Mouse (Mus musculus): ENCODE results near the gene Cnnm1.

Cnnm1 gene

GRCm38 (mm10) chr19:43511621-43512620 is 71.7 kb downstream of the Cnnm1 start:
- DNase-seq (ENCODE audit: low spot score in 2 of 2): no peak

- DNase-seq (ENCODE audit: low spot score in 2 of 2): no peak
These were observed 73.6 kb downstream of the Cnnm1 start for GRCm38 (mm10) chr19:43513874-43514273.

- DNase-seq (ENCODE audit: low spot score in 2 of 2): no peak
These were observed 75.6 kb downstream of the Cnnm1 start for GRCm38 (mm10) chr19:43515668-43516396.

DNA sequence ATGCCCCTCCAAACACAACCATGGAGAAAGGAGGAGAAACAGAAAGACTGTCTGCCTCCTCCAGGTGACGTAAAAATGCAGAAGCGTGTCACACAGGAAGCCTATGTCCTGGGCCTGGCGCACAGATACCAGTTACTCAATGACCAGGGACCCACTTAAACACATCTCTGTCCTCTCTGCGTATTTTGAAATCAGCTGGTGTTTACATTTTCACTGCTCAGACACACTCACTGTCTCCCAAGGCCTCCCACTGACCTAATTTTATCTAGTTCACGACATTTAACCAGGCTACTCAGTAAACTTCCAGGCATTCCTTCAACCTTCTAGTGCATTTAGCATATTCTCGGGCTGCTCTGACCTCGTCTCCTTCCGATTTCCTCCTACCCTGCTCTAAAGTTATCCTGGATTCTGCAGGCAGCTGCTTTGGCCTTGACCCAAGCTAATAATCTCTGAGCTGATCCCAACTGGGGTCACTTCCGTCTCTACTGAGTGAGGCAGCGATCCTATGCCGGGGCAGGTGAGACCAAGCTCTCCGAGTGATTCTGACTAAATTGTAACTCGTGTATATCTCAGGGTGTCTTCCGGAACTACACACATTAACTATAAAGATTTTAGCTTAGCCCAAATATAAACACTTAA is 76.3 kb downstream of the Cnnm1 start:
- DNase-seq (ENCODE audit: low spot score in 2 of 2): no peak

- no peak for DNase-seq (ENCODE audit: low spot score in 2 of 2)
These were observed 77.1 kb downstream of the Cnnm1 start for GRCm38 (mm10) chr19:43517320-43517719.

DNA sequence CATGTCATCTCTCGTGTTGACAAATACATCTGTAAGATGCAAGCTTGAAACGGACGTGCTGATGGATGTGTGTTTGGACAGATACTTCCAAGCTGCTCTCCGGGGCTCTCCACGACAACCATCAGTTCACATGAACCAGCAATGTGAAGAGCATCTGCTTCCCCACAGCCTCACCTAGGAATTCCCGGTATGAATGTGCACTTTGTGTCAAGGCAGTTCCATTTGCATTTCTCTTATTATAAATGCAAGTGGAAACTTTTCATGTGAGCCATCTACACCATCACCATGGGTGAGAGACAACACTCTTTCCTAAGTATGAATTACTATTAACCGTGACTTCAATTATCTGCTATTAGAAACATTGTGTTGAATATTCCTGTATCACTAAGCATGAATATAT is 77.6 kb downstream of the Cnnm1 start:
- no peak for DNase-seq (ENCODE audit: low spot score in 2 of 2)

GRCm38 (mm10) chr19:43518261-43518660 is 78.0 kb downstream of the Cnnm1 start:
- DNase-seq (ENCODE audit: low spot score in 2 of 2): no peak

DNA sequence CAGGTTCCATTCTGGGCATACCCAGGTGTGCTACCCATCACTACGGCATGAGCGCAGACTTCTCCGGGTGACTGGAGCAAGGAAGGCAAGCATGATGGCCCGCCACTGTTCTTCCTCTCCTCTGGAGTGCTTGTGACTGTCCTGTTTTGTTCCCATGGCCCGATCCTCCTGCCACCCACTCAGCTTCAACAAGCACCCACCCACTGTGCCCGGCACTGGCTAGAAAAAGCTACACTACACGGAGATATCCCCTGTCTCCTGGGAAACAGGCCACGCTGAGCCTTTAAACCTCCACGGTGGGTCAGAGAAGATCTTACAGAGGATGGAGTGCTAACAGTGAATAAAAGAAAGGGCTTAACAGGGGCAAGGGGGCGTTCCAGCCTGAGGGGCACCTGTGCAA is 79.0 kb downstream of the Cnnm1 start:
- DNase-seq (ENCODE audit: low spot score in 2 of 2): peak in 1 of 2 experiments; percentile 46

GRCm38 (mm10) chr19:43520402-43520801 is 80.2 kb downstream of the Cnnm1 start:
- no peak for DNase-seq (ENCODE audit: low spot score in 2 of 2)

DNA sequence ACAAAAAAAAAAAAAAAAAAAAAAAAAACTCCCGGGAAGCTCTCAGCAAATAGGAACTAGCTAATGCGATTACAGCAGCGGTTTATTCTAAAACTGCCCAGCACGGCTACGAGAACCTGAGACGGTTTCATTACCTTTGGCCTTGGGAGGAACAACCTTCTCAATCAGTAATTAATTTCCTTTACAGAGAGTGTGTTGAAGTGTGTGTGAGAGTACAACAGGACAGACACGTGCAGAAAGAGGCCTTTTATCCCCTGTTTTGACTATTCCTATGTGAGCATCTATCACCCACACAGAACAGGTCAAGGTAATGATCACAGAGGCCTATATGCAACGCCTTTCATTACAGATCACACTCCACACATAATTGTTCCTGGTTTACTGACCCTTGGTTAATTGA is 81.1 kb downstream of the Cnnm1 start:
- no peak for DNase-seq (ENCODE audit: low spot score in 2 of 2)

GRCm38 (mm10) chr19:43521996-43522395 is 81.8 kb downstream of the Cnnm1 start:
- DNase-seq (ENCODE audit: low spot score in 2 of 2): no peak

DNA sequence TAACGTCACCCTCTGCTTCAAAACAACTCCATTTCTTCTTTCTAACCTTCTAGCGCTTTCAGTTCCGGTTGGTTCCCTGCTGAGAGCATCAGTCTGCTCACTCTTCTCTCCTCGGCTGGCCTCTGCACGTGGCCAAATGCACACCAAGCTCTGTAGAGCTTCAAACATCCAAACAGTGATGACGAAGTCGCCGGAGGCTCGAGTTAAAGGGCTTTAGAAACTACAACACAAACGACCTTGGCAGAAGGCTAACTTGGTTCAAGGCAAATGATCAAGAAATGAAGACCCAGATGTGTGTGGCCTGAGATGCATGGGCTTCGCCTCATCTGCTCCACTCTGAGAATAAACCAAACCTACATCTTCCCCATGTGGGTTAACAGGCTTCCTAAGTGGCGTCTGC is 83.3 kb downstream of the Cnnm1 start:
- DNase-seq (ENCODE audit: low spot score in 2 of 2): peak; percentile 49 to 60

DNA sequence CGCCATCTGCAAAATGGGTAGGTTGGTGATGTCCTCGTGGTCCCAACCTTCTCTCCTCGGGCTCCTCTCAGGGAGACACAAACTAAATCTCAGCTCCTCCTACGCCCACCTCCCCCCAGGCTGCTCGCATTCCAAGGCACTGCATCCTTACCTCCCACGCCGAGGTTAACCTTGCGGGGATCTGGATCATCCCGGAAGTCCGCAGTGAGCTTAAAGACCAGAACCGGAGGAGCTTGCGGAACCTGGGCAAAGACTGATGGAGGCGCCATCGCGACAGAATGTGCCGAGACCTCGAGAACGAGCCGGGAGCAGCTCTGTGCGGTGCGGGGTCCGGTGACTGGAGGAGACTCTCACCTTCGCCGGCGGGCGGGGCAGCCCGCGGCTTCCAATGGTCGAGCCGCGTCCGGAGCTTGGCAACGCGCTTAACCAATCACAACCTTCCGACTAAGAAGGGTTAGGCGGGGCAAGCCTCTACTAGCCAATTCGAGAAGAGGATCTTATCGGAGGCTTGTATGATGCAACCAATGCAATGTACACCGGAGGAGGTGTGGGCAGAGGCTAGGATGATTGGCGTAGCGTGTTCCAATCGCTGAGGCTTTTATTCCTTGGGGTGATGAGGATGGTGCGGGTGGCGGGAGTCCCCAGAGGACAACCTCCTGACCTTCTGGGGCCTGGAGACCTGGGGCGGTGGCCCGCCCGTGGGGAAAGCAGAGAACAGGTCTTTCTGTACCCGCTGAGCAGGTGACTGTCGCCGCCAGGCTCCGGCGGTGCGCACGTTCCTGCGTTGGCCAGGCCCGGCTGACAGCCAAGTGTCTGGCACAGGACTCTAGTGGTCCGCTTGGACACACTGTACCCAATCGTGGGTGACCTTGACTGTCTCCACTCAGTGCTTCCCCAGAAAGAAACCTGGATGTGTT is 84.2 kb downstream of the Cnnm1 start, which contains the start of gene Got1:
Gene Got1, minus strand, starts transcription at position 419 of the 917 bp plus-strand sequence.
- DNase-seq (ENCODE audit: low spot score in 2 of 2): peak; percentile 96

DNA sequence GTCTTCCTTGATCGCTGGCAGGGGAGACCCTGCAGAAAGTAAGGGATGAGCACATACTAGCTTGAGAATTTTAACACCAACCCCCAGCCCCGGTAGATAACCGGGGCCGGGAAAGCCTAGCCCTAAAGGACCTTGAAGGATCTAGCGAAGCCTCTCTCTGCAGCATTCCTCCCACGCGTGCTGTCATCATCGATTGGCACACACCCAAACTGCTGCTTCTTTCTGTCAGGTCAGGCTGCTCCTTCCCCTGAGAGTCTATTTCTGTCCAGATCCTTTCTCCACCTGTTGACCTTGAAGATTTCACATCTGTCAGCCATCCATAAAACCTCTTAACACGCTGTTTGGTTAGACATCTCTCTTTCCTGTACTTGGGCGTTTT is 84.9 kb downstream of the Cnnm1 start:
- DNase-seq (ENCODE audit: low spot score in 2 of 2): peak; percentile 51 to 61

DNA sequence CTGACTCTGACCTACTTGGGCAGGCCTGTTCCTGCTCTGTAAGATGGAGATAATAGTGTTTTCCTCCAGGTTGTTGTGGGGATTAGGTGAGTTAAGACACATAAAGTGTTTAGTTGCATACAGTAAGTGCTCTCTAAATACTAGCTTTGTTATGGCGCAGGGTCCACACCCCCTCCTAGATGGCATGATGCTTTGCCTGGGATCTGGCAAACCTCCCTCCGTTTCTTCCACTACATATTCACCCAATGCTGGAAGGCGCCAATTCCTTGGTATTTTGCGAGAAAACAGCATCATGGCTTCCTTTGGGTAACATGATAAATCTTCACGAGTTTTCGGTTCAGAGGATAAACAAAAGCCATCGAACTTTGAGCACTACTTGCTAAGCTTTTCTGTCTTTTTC is 85.3 kb downstream of the Cnnm1 start:
- DNase-seq (ENCODE audit: low spot score in 2 of 2): no peak

GRCm38 (mm10) chr19:43526025-43526424 is 85.8 kb downstream of the Cnnm1 start:
- DNase-seq (ENCODE audit: low spot score in 2 of 2): no peak

- DNase-seq (ENCODE audit: low spot score in 2 of 2): no peak
These were observed 86.9 kb downstream of the Cnnm1 start for GRCm38 (mm10) chr19:43527131-43527530.

- no peak for DNase-seq (ENCODE audit: low spot score in 2 of 2)
These were observed 87.9 kb downstream of the Cnnm1 start for GRCm38 (mm10) chr19:43528056-43528587.

GRCm38 (mm10) chr19:43530197-43530770 is 90.0 kb downstream of the Cnnm1 start:
- peak; percentile 85 to 87 for DNase-seq (ENCODE audit: low spot score in 2 of 2)

- no peak for DNase-seq (ENCODE audit: low spot score in 2 of 2)
These were observed 90.7 kb downstream of the Cnnm1 start for GRCm38 (mm10) chr19:43530921-43531320.

Measured in right cerebral cortex, adult 2 months (tissue).